Mouse (Mus musculus) lung, embryonic 15.5 days (tissue): Measurements from ENCODE around the gene Eci2. TPM values are rescaled to one million over a fixed set of nuclear protein-coding genes. Genes with fewer than 3 reads are reported as not detected.
"Not testable (repeated sequence)": the region's sequence is repeated elsewhere in the genome, so short reads cannot be mapped to it uniquely, and the experiment has no call there.

Experiments used
- ATAC-seq: fragments of 200-750 bp; cut with Nextera tagmentation; 2 replicates; pipeline ENCODE4 v1.8.0; 2017; ENCODE audit warnings: moderate number of reproducible peaks, borderline replicate concordance; ENCODE audit not compliant: low FRiP score, low TSS enrichment; ENCODE audit errors: extremely low read depth
- H3K27ac ChIP-seq: fragments of 300-500 bp; sonication (generic); 2 replicates; pipeline ENCODE4 v1.5.1; 2015; ENCODE audit warnings: moderate library complexity, mild to moderate bottlenecking, inconsistent platforms
- H3K27me3 ChIP-seq: fragments of 300-500 bp; sonication (generic); 2 replicates; pipeline ENCODE4 v1.6.1; 2015; ENCODE audit warnings: inconsistent platforms
- H3K36me3 ChIP-seq: fragments of 300-500 bp; sonication (generic); 2 replicates; pipeline ENCODE4 v1.6.1; 2015; ENCODE audit warnings: inconsistent platforms
- H3K4me1 ChIP-seq: fragments of 300-500 bp; sonication (generic); 2 replicates; pipeline ENCODE4 v1.6.1; 2015; ENCODE audit warnings: inconsistent platforms
- H3K4me2 ChIP-seq: fragments of 300-500 bp; sonication (generic); 2 replicates; pipeline ENCODE4 v1.6.1; 2015; ENCODE audit warnings: inconsistent platforms, mild to moderate bottlenecking, moderate library complexity
- H3K4me3 ChIP-seq: fragments of 300-500 bp; sonication (generic); 2 replicates; pipeline ENCODE4 v1.5.1; 2015; ENCODE audit warnings: mild to moderate bottlenecking, inconsistent platforms
- H3K9ac ChIP-seq: fragments of 300-500 bp; sonication (generic); 2 replicates; pipeline ENCODE4 v1.6.1; 2015; ENCODE audit warnings: inconsistent platforms
- H3K9me3 ChIP-seq: fragments of 300-500 bp; sonication (generic); 2 replicates; pipeline ENCODE4 v1.6.1; 2016; ENCODE audit warnings: inconsistent platforms
- WGBS: fragments of 180-500 bp; shearing (Covaris S2); methylation state at CpG from one replicate; pipeline ENCODE4 v1.1.7; 2015; 5-methylcytosine and 5-hydroxymethylcytosine counted together
- polyA plus RNA-seq: library from polyadenylated mRNA; unstranded; fragments of >200 nt; fragmentation: Nextera tagmentation; extraction: Ambion mirVana; gene quantifications from 2 replicates; pipeline ENCODE4 v1.2.1, GENCODE M21; 2015

Eci2 gene
- polyA plus RNA-seq, 1 experiment from 2014 or later: 144 TPM

- H3K27ac ChIP-seq, H3K9me3 ChIP-seq, H3K4me1 ChIP-seq, H3K27me3 ChIP-seq, H3K9ac ChIP-seq, ATAC-seq, H3K4me3 ChIP-seq, H3K4me2 ChIP-seq: not testable (repeated sequence)
- peaks cover 74% of the 10 kb centered on the region for H3K36me3 ChIP-seq
- WGBS: 83% methylated on average over 1 of the region's 1 CpGs
These were observed 43.4 kb downstream of the Eci2 start for GRCm38 (mm10) chr13:34983479-34983878.

GRCm38 (mm10) chr13:34978635-34979034 lies 48.3 kb downstream of the Eci2 start:
- not testable (repeated sequence) for H3K9me3 ChIP-seq, H3K27me3 ChIP-seq, ATAC-seq, H3K27ac ChIP-seq, H3K9ac ChIP-seq, H3K4me3 ChIP-seq, H3K4me2 ChIP-seq, H3K4me1 ChIP-seq
- WGBS: 83% methylated on average over 5 of the region's 5 CpGs
- H3K36me3 ChIP-seq: peaks cover 59% of the 10 kb centered on the region

GRCm38 (mm10) chr13:34977410-34977809 lies 49.5 kb downstream of the Eci2 start:
- WGBS: 90% methylated on average over 3 of the region's 3 CpGs
- H3K4me1 ChIP-seq: no peaks in the 10 kb centered on the region
- H3K4me2 ChIP-seq: no peak overlapping the region
- no peak overlapping the region for H3K4me3 ChIP-seq
- no peak for ATAC-seq
- no peaks in the 10 kb centered on the region for H3K27me3 ChIP-seq
- no peaks in the 10 kb centered on the region for H3K9me3 ChIP-seq
- no peak overlapping the region for H3K27ac ChIP-seq
- peaks cover 53% of the 10 kb centered on the region for H3K36me3 ChIP-seq
- no peak overlapping the region for H3K9ac ChIP-seq

- 89% methylated on average over 4 of the region's 4 CpGs for WGBS
- no peaks in the 10 kb centered on the region for H3K4me1 ChIP-seq
- no peaks in the 10 kb centered on the region for H3K9me3 ChIP-seq
- H3K36me3 ChIP-seq: peaks cover 46% of the 10 kb centered on the region
- H3K27ac ChIP-seq: no peak overlapping the region
- no peak overlapping the region for H3K4me3 ChIP-seq
- ATAC-seq: no peak
- H3K9ac ChIP-seq: no peak overlapping the region
- no peaks in the 10 kb centered on the region for H3K27me3 ChIP-seq
- no peak overlapping the region for H3K4me2 ChIP-seq
These were observed 50.8 kb downstream of the Eci2 start for GRCm38 (mm10) chr13:34976116-34976515.

GRCm38 (mm10) chr13:34973770-34974169 lies 53.1 kb downstream of the Eci2 start:
- whole genome bisulfite sequencing: 17% methylated on average over 1 of the region's 1 CpGs
- H3K27me3 ChIP-seq: no peaks in the 10 kb centered on the region
- no peak for ATAC-seq
- no peak overlapping the region for H3K9ac ChIP-seq
- no peaks in the 10 kb centered on the region for H3K4me1 ChIP-seq
- no peaks in the 10 kb centered on the region for H3K9me3 ChIP-seq
- H3K4me2 ChIP-seq: no peak overlapping the region
- H3K27ac ChIP-seq: no peak overlapping the region
- no peak overlapping the region for H3K4me3 ChIP-seq
- H3K36me3 ChIP-seq: peaks cover 24% of the 10 kb centered on the region

- ATAC-seq: no peak
- no peak overlapping the region for H3K4me3 ChIP-seq
- no peak overlapping the region for H3K4me2 ChIP-seq
- 26% methylated on average over 1 of the region's 1 CpGs for WGBS
- no peak overlapping the region for H3K9ac ChIP-seq
- H3K27ac ChIP-seq: no peak overlapping the region
- no peaks in the 10 kb centered on the region for H3K27me3 ChIP-seq
- H3K4me1 ChIP-seq: no peaks in the 10 kb centered on the region
- H3K36me3 ChIP-seq: peaks cover 21% of the 10 kb centered on the region
- H3K9me3 ChIP-seq: no peaks in the 10 kb centered on the region
These were observed 53.7 kb downstream of the Eci2 start for GRCm38 (mm10) chr13:34973149-34973548.

DNA sequence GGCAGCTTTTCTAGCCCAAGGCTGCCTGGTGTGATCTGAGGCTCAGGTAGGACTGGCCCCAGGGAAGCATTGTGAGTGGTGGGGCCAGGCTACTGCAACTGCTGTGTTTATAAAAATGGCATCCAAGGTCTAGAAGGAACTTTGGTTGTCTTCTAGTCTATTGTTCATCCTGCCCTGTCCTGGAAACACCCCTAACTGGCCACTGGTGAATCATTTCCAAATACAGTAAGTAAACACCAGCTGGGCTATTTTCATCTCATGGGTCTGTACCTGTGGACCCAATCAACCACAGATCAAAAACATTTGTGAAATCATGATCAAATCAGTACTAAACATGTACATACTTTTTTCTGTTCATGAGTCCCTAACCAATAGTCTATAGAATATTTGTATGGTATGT lies 54.4 kb downstream of the Eci2 start:
- ATAC-seq: not testable (repeated sequence)
- peaks cover 14% of the 10 kb centered on the region for H3K36me3 ChIP-seq

GRCm38 (mm10) chr13:34965647-34966046 lies 61.2 kb downstream of the Eci2 start:
- H3K27me3 ChIP-seq: peaks cover 17% of the 10 kb centered on the region
- peaks cover 12% of the 10 kb centered on the region; the same call in 1 of the 2 replicates for H3K4me1 ChIP-seq
- not testable (repeated sequence) for H3K27ac ChIP-seq, H3K9ac ChIP-seq, H3K9me3 ChIP-seq, H3K4me2 ChIP-seq, H3K4me3 ChIP-seq, H3K36me3 ChIP-seq, ATAC-seq
- WGBS: 65% methylated on average over 9 of the region's 9 CpGs

More for the DNA sequence above, 54.4 kb downstream of the Eci2 start:
- H3K9ac ChIP-seq, H3K4me3 ChIP-seq, H3K4me1 ChIP-seq, H3K9me3 ChIP-seq, H3K27ac ChIP-seq, H3K4me2 ChIP-seq, H3K27me3 ChIP-seq: not testable (repeated sequence)

DNA sequence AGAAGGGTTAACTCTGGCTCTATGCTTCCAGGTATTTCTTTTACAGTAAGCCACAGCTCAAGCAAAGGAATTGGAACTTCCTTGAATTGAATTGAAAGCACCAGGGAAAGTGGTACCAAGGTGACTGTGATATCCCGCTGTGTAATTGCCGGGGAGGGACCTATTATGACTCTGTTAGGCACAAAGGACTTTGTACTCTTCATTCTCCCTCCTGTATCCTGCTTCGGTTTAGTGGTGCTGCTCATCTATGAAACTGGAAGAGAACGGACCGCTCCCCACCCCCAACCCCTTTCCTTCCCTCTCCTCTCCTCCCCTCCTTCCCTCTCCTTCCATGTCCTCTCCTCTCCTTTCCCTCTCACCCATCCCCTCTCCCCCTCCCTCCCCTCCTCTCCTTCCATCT lies 62.0 kb downstream of the Eci2 start:
- Histone ChIP-seq H3K4me2 (peak overlapping the region; percentile 65), H3K36me3 (no peaks in the 10 kb centered on the region), H3K4me1 (peaks cover 12% of the 10 kb centered on the region; the same call in 1 of the 2 replicates), H3K4me3 (peak overlapping the region; percentile 42), H3K27ac (no peak overlapping the region), H3K9me3 (no peaks in the 10 kb centered on the region), H3K27me3 (peaks cover 17% of the 10 kb centered on the region), H3K9ac (no peak overlapping the region)
- no peak for ATAC-seq
- WGBS: 8% methylated on average over 5 of the region's 5 CpGs

DNA sequence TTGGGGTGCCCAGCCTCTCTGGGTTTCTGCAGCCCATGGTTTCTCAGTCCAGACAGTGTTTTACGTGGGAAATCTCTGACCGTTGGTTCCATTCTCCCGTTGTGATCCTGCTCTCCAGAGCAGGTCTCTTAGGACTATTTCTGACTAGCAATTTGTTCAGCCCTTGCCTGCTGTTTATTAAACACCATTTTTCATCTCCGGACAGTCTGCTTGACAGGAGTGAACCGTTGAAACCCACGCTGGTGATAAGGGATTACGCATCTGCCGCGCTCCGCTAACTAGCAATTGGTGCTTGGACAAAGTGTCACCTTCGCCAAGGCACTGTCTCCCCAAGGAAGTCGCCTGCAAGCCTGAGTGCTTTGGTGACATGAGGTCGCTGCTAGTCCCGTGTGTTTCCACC lies 62.5 kb downstream of the Eci2 start:
- H3K4me2 ChIP-seq: peak overlapping the region; percentile 65
- H3K27ac ChIP-seq: no peak overlapping the region
- no peaks in the 10 kb centered on the region for H3K9me3 ChIP-seq
- H3K27me3 ChIP-seq: peaks cover 17% of the 10 kb centered on the region
- no peak overlapping the region for H3K9ac ChIP-seq
- peaks cover 12% of the 10 kb centered on the region; the same call in 1 of the 2 replicates for H3K4me1 ChIP-seq
- peak overlapping the region; percentile 42 for H3K4me3 ChIP-seq
- no peak for ATAC-seq
- 2% methylated on average over 14 of the region's 14 CpGs for WGBS
- H3K36me3 ChIP-seq: no peaks in the 10 kb centered on the region

DNA sequence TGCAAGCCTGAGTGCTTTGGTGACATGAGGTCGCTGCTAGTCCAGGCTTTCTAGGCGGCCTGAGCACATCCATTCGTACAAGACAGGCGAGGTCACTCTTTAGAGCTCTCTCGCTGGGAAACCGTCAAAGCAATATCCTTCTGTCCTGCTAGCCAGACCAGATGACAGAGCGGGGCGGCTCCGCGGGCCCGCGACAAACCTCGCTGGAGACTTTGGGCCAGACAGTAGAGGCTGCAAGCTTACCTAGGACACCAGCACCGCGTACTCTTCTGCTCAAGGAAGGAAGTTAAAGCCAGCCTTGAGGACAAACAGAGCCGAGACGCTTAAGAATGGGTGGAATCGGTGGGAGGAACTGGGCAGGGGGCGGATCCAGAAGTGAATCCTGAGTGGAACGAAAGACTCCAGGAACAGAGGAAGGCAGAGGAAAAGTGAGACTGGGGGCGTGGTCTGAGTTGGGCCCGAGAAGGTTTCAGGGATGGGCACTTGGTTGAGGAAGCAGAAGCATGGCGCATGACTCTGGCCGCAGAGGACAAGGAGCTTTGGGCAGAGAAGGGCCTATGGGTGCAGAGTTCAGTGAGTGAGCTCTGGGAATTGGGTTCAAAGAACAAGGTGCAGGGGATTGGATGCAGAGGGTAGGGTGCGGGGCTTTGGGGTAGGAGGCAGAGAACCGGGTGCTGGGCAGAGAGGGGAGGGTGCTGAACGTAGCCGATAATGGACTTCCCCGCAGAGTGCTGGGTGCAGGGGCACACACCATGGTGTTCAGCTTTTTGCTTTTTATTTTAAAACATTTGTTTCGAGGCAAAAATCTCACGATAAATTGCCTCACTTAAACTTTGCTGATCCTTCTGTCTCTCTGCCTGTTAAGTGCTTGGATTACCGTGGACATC lies 63.1 kb downstream of the Eci2 start, which contains the start of gene Eci3:
Gene Eci3, minus strand, starts transcription at position 300 of the 887 bp plus-strand sequence.
- Histone ChIP-seq H3K9me3 (no peaks in the 10 kb centered on the region), H3K4me2 (peak within 1 kb of the TSS; percentile 65), H3K27me3 (peaks cover 17% of the 10 kb centered on the region), H3K36me3 (no peaks in the 10 kb centered on the region), H3K4me3 (peak within 1 kb of the TSS; percentile 42), H3K27ac (no peak within 1 kb of the TSS), H3K4me1 (peaks cover 12% of the 10 kb centered on the region; the same call in 1 of the 2 replicates), H3K9ac (peak within 1 kb of the TSS; percentile 26)
- WGBS: 1% methylated on average over 32 of the region's 32 CpGs
- ATAC-seq: peak; percentile 79

- no peaks in the 10 kb centered on the region for H3K36me3 ChIP-seq
- no peak for ATAC-seq
- 74% methylated on average over 4 of the region's 4 CpGs for WGBS
- peaks cover 15% of the 10 kb centered on the region for H3K27me3 ChIP-seq
- H3K9me3 ChIP-seq: no peaks in the 10 kb centered on the region
- no peak overlapping the region for H3K4me2 ChIP-seq
- no peak overlapping the region for H3K27ac ChIP-seq
- no peak overlapping the region for H3K9ac ChIP-seq
- H3K4me3 ChIP-seq: no peak overlapping the region
- peaks cover 12% of the 10 kb centered on the region; the same call in 1 of the 2 replicates for H3K4me1 ChIP-seq
These were observed 65.7 kb downstream of the Eci2 start for GRCm38 (mm10) chr13:34960996-34961770.
